In the genomic region with DNA sequence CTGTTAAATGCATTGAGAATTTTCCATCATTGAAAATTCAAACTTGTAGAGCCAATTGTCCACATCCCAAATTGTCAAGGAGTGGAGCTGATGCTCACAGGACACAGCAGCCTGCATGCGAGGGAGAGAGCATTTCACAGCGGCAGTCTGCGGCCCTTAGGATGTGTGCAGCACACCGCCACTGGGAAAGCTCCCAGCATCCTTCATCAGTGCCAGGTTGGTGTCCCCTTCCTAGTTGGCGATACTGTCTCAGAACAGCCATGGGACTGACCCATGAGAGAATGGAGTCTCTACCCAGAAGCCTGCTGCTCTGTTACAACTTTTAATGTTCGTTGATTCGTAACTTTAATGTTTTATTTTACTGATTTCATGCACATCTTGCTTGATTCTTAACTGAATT, we compare ENCODE assay signal across 19 mouse cellular contexts.
"Had no signal": no experiment of that assay in that cellular context is flagged by ENCODE, and none has a peak within 500 bp of the region (broad histone marks: within the 10 kb centered on the region; RNA-seq: fewer than 3 reads in every experiment).

No protein-coding gene starts in this region.

- DNase-seq: kidney, adult 18-20 months; kidney, adult 9 months; kidney, postnatal 14 days; kidney, postnatal 4 days; left cerebral cortex, postnatal 4 days; liver, postnatal 0 days; lung, embryonic 14.5 days; lung, postnatal 36 days; retina, postnatal 1 day; right cerebral cortex, postnatal 25 days; thymus, postnatal 25 days had no signal

- H3K9ac ChIP-seq: limb, embryonic 12.5 days; limb, embryonic 15.5 days; liver, embryonic 14.5 days; liver, postnatal 0 days; lung, embryonic 14.5 days; midbrain, embryonic 15.5 days had no signal

- ATAC-seq: liver, postnatal 0 days; lung, postnatal 0 days; midbrain, embryonic 15.5 days had no signal

- H3K27me3 ChIP-seq: limb, embryonic 12.5 days; limb, embryonic 15.5 days; megakaryocyte, embryonic 14.5 days; midbrain, embryonic 15.5 days had no signal

- H3K36me3 ChIP-seq: limb, embryonic 12.5 days; limb, embryonic 15.5 days; midbrain, embryonic 15.5 days had no signal

- H3K9me3 ChIP-seq: limb, embryonic 12.5 days; limb, embryonic 15.5 days; midbrain, embryonic 15.5 days had no signal

- H3K27ac ChIP-seq: limb, embryonic 12.5 days; limb, embryonic 15.5 days; liver, embryonic 14.5 days; midbrain, embryonic 15.5 days had no signal

- H3K4me1 ChIP-seq: limb, embryonic 12.5 days; limb, embryonic 15.5 days; megakaryocyte, embryonic 14.5 days; midbrain, embryonic 15.5 days had no signal

- H3K4me3 ChIP-seq: limb, embryonic 12.5 days; limb, embryonic 15.5 days; megakaryocyte, embryonic 14.5 days; midbrain, embryonic 15.5 days had no signal

- H3K4me2 ChIP-seq: limb, embryonic 12.5 days; limb, embryonic 15.5 days; liver, embryonic 11.5 days; lung, embryonic 14.5 days; midbrain, embryonic 11.5 days; midbrain, embryonic 15.5 days had no signal
